Mouse (Mus musculus) retina, embryonic 14.5 days (tissue): ENCODE measurements around the gene Myf6.
A peak's percentile ranks its signal among the peaks of the same experiment; 100 is the strongest.

Source experiments
- DNase-seq: peaks from one replicate; pipeline ENCODE4 v3.0.0-alpha.2; 2015; ENCODE audit warnings: low spot score

Myf6 gene

DNA sequence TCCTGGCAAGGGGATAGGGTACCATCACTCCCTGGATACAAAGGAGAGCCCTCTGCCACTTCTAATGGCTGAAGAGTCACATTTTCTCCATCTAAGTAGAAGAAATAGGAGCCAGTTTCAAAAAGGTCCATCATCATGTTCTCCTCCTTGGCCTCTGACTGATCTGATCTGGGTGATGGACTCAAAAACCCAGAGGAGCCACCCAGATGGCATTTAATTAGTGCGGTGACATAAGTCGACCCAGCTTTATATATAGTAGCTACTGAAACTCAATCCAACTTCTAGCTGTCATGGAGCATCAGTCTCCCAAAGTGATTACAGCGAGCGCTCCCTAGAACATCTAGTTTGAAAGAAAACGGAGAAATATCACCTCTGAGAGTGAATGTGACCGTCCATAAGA, at the start of gene Myf6:
Gene Myf6 (minus strand): TSS at position 170 of the 400 bp plus-strand sequence.
- no peak for DNase-seq

DNA sequence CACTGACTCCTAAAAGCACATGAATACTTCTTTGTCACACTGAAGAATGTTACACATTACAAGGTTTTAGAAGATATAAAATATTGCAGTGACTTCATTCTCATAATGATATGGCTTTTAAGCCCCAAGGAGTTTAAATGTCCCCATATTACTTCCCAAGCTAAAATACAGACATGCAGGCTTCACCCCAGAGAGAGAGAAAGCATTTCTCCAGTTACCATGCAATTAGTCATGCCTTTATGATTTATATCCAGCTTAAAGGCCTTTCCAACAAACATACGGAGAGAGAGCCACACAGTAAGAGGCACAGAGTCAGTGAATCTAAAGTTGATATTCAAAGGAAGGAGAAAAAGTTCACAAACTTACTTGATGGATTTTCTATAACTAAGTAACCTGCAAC, 48.5 kb upstream of the Myf6 start:
- DNase-seq, result no peak

- DNase-seq, result no peak
Measured at GRCm38 (mm10) chr10:107528758-107529157, 34.2 kb upstream of the Myf6 start.

GRCm38 (mm10) chr10:107519216-107519615, 24.7 kb upstream of the Myf6 start:
- no peak for DNase-seq

DNA sequence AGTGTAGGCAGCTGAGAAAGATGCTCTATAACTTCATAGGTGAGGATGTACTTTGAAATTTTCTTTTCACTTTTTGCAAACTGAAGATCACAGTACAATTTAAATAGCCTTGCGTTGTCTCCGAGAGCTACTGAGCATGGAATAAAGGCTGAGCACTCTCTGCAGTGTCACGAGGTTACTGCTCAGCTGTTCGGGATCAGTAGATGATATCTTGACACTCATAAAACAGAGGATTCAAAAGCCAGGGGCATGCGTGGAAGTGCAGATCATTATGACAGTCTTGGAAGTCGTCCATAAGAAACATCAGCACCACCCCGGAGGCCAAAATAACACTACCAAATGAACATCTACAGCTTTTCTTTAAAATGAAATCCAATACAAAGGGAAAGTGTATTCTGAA, 22.1 kb upstream of the Myf6 start:
- no peak for DNase-seq

GRCm38 (mm10) chr10:107514735-107515134, 20.2 kb upstream of the Myf6 start:
- DNase-seq, result no peak

DNA sequence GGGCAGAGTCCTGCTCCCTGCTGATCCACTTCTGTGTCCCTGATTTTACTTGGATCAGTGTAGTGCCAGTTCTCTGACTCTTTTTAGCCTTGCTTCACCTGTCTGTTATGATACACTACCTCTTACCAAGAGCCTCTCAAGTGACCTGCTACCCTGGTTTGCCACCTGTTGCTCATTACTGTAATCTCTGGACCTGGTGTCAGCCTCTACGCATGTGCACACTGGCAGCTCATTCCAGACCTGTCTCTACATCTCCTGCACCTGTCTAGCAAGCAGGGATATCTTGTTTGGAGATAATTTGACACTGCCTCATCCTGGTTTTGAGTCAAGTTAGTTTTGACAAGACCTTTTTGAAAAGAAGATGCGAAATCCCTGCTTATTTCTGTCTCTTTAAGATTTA, 11.9 kb upstream of the Myf6 start:
- no peak for DNase-seq

- DNase-seq, result no peak
Measured at GRCm38 (mm10) chr10:107503430-107503829, 8.9 kb upstream of the Myf6 start.

DNA sequence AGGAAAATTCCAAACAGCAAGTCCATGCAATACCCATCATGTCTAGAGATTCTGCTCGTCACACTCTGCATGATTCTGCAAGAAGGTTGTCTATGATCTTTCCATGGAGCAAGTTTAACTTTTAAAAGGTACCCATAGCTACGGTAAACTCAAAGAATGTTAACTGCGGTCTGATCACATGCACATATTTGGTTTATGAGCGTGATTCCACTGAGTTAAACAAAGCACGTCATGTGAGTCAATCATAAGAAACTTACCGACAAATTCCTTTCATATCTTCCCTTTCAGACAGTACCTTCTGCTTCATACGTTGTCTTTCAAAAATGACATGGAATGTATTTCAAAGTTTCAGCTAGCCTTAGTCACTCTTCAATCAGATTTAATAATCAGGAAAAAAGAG, 7.7 kb upstream of the Myf6 start:
- DNase-seq, result no peak

- DNase-seq, result no peak
Measured at GRCm38 (mm10) chr10:107499656-107500055, 5.1 kb upstream of the Myf6 start.

DNA sequence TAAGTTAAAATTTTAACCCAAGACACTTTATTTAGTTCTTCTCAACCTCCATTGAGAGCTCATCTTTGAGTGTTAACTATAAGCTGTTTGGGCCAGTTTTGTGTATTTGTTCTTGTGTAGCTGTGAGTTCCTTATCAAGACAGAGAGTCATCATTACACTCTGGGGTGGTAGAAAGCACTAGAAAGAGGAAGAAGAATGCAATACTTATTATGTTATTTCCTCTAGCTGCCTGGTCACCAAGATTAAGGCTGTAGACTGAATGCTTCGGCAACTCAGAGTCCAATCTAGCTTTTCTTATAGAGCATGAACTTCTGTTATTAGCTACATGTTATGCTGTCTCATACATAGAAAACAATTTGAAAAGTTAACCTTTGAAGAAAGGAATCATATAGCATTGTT, 1.9 kb upstream of the Myf6 start:
- DNase-seq, result no peak

- DNase-seq, result no peak
Measured at GRCm38 (mm10) chr10:107493580-107494474, 710 bp downstream of the Myf6 start.

DNA sequence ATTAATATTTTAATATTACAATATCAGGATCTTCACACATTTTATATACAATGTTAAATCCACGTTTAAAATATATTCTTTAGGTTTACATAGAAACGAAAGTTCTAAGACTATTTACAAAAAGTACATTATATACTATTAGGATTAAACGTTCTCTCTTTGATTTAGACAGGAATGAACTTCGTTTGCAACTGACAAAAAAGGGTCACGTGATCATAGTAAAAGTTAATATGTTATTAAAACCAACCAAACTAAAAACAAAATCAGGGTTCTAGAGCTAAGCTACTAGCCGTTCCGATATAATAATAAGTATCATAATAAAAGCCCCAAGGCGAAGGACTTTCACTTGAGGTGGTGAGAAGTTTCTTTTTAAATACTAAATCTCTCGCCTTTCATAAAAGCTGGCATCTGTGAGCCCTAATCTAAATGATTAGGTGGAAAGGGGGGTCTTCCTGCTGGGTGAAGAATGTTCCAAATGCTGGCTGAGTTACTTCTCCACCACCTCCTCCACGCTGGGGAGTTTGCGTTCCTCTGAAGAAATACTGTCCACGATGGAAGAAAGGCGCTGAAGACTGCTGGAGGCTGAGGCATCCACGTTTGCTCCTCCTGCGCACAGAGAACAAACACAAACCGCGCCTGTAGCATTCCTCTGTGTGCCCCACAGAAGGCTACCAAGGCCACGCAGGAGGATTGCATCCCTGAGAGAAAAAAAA, 1.5 kb downstream of the Myf6 start:
- peak; percentile 20 for DNase-seq

GRCm38 (mm10) chr10:107488654-107489315, 5.8 kb downstream of the Myf6 start:
- peak; percentile 16 for DNase-seq

GRCm38 (mm10) chr10:107486770-107487169, 7.8 kb downstream of the Myf6 start:
- no peak for DNase-seq

DNA sequence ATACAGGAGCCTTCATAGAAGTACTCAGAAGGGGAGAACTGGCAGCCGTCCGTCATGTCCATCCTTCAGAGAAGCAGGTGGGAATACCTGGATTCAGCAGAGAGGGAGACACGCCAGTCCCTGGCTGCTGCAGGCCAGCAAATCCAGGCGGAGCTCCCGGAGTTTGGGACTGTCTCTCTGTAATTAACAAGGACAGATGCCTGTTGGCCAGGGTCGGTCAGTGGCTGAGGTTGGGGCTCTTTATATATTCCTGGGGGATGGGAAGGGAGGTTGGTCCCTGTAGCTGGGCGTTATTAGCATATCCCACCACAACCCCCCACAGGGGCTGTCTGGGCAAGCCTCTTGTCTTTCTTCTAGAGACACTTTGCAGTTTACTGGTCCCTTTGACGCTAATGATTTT, 8.7 kb downstream of the Myf6 start, which contains the start of gene Myf5:
Gene Myf5 (minus strand): TSS at position 265 of the 400 bp plus-strand sequence.
- DNase-seq, result peak; percentile 10

GRCm38 (mm10) chr10:107484050-107484449, 10.5 kb downstream of the Myf6 start:
- peak; percentile 18 for DNase-seq

DNA sequence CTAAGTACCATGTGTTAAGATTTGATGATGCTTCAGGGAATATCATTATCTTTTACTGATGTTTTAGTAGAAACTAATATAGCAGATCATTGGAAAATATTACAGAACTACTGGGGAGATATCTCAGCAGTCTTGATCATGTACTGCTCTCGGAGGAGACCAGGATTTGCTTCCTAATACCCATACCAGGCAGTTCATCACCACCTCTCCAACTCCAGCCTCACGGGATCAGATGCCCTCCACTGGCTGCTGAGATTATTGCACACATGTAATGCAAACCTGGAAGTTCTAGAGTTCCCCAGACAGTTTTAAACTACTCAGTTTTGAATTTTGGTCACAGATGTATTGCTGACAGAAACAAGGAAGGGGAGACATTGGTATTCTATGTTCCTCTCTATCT, 21.0 kb downstream of the Myf6 start:
- no peak for DNase-seq

- no peak for DNase-seq
Measured at GRCm38 (mm10) chr10:107471712-107472111, 22.8 kb downstream of the Myf6 start.

- DNase-seq, result no peak
Measured at GRCm38 (mm10) chr10:107467819-107468218, 26.7 kb downstream of the Myf6 start.

- DNase-seq, result no peak
Measured at GRCm38 (mm10) chr10:107449496-107450330, 44.8 kb downstream of the Myf6 start.
